Mouse (Mus musculus) gastrocnemius, adult 8-10 months (tissue): ENCODE measurements around the gene Gm4871. TPM values are rescaled to one million over a fixed set of nuclear protein-coding genes. Genes with fewer than 3 reads are reported as not detected.
"Not testable (repeated sequence)": the region's sequence is repeated elsewhere in the genome, so short reads cannot be mapped to it uniquely, and the experiment has no call there.

Experiments used
- DNase-seq, 2 experiments: peaks; one replicate each; pipeline ENCODE4 v3.0.0; 2022; ENCODE audit warnings: low spot score in 2 of 2
- total RNA-seq, 4 experiments: library from RNA; stranded (reverse); gene quantifications; 2 replicates each; pipeline ENCODE4 v1.2.4; 2022

The Gm4871 gene
- total RNA-seq = not detected

GRCm38 (mm10) chr5:145032391-145032790 is at the start of gene Gm4871:
Gene Gm4871, minus strand, starts transcription at chr5:145032754.
- not testable (repeated sequence) for DNase-seq

DNA sequence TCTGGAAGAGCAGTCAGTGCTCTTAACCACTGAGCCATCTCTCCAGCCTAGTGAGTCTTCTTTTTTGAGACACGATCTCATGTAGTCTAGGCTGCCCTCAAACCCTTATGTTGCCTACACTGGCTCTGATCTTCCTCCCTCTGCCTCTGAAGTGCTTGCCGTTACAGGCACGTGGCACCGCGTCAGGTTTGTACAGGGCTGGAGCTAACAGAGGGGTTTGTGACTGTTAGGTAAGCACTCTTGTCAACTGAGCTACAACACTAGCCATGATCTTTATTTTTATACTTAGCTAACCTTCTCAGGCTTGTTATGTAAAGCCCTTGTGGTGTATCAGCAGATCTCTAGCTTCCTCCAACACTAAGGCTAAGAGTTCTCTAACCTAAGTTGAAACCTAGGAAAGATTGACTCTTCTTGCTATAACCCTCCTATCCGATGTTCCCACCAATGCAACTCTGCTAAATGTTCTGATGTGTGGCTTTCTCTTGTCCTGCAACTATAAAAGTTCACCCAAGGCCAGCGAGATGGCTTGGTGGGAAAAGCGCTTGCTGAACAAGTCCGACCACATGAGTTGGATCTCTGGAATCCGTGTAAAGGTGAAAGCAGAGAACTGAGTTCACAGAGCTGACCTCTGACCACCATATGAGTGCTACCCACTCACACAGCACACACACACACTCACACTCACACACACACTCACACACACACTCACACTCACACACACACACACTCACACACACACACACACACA is 49.5 kb upstream of the Gm4871 start:
- DNase-seq = no peak

DNA sequence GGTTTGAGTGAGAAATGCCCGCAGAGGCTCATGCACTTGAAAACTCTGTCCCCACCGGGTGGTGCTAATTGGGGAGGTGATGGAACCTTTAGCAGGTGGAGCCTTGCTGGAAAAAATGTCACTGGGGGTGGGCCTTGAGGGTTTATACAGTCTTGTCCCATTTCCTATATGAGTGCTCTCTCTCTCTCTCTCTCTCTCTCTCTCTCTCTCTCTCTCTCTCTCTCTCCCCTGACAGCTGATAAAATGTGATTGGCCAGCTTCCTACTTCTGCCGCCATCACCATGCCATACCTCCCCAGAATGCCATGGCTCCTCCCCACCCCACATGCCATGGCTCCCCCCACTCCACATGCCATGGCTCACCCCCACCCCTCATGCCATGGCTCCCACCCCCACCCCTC is 42.5 kb upstream of the Gm4871 start:
- no peak for DNase-seq

- no peak for DNase-seq
These were observed 38.8 kb upstream of the Gm4871 start for GRCm38 (mm10) chr5:145071342-145071741.

- peak; percentile 11 to 17 for DNase-seq
These were observed 37.2 kb upstream of the Gm4871 start for GRCm38 (mm10) chr5:145069707-145070106.

GRCm38 (mm10) chr5:145068863-145069262 is 36.3 kb upstream of the Gm4871 start:
- DNase-seq = no peak

DNA sequence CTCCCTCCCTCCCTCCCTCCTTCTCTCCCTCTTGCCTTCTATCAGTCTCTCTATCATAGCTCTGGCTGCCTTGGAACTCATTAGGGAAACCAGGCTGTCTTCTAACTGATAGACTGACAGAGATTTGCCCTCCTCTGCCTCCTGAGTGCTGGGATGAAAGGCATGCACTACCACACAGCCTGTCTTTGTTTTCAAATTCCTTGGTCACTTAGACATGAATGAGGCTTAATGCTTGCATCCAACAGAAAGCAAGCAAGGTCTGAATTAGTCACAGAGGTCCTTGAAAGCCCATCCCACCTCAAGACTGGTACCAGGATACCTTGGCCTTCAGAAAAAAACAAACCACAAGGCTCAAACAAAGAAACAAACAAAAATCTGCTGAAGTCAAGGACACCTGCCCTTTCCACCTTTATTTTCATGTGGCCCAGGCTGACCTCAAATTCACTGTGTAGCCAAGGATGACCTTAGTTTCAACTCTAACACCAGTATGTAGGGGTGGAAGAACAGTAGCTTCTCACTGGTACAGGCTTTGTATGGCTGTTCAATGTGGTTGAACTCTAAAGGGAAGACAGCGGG is 32.3 kb upstream of the Gm4871 start:
- no peak for DNase-seq

- DNase-seq = no peak
These were observed 27.0 kb upstream of the Gm4871 start for GRCm38 (mm10) chr5:145059524-145059923.

DNA sequence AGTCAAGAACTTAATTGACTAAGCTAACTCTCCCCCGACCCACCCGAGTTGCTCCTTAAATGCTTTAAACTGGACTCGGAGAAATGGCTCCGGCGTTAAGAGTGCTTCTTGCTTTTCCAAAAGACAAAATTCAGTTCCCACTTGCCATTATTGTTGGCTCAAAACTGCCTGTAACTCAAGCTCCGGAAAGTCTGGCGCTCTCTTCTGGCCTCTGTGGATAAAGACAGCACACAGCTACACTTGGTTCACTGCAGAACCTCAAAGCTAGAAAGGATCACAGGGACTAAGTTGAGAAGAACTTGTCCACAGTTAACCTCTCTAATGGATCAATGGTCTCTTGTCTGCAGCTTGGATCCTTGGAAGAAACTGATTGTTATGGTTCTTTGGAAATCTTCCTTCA is 26.2 kb upstream of the Gm4871 start:
- no peak for DNase-seq

GRCm38 (mm10) chr5:145057907-145058306 is 25.4 kb upstream of the Gm4871 start:
- DNase-seq = no peak

GRCm38 (mm10) chr5:145054187-145054586 is 21.6 kb upstream of the Gm4871 start:
- DNase-seq = not testable (repeated sequence)

- not testable (repeated sequence) for DNase-seq
These were observed 10.1 kb upstream of the Gm4871 start, which contains the start of gene 1700018F24Rik for GRCm38 (mm10) chr5:145042690-145043089. Gene 1700018F24Rik, plus strand, starts transcription at chr5:145042990.

- no peak for DNase-seq
These were observed 9.1 kb upstream of the Gm4871 start for GRCm38 (mm10) chr5:145041628-145042027.

- DNase-seq = not testable (repeated sequence)
These were observed 2.1 kb downstream of the Gm4871 start for GRCm38 (mm10) chr5:145030476-145030875.

GRCm38 (mm10) chr5:145020712-145021111 is 11.8 kb downstream of the Gm4871 start:
- DNase-seq = not testable (repeated sequence)

DNA sequence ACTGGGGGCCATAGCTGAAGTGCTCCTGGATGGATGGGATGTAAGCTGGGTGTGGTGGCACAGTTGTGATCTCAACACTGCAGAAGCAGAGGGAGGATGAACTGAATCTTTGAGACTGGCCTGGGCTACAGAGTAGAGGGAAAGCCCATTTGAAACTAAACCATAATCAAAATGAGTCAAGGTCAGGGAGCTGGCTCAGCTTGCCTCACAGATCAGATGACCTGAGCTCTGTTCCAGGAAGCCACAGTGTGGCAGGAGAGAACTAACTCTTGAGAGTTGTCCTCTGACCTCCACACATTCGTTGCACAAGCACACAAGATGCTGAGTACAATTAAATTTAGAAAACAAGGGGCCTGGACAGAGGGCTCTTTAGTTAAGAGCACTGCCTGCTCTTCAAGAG is 12.3 kb downstream of the Gm4871 start:
- not testable (repeated sequence) for DNase-seq

DNA sequence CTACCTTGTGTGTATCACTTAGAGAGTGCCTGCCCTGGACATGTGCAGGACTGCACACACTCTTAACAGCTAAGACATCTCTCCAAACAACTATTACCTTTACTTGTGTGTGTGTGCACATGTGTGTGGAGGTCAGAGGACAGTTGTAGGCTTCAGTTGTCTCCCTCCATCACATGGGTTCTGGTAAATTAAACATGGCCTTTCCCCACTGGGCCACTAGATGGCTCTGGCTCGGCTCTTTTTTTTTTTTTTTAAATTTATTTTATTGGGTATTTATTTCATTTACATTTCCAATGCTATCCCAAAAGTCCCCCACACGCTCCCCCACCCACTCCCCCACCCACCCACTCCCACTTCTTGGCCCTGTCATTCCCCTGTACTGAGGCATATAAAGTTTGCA is 15.8 kb downstream of the Gm4871 start:
- not testable (repeated sequence) for DNase-seq

GRCm38 (mm10) chr5:145014278-145014677 is 18.3 kb downstream of the Gm4871 start:
- DNase-seq = no peak

DNA sequence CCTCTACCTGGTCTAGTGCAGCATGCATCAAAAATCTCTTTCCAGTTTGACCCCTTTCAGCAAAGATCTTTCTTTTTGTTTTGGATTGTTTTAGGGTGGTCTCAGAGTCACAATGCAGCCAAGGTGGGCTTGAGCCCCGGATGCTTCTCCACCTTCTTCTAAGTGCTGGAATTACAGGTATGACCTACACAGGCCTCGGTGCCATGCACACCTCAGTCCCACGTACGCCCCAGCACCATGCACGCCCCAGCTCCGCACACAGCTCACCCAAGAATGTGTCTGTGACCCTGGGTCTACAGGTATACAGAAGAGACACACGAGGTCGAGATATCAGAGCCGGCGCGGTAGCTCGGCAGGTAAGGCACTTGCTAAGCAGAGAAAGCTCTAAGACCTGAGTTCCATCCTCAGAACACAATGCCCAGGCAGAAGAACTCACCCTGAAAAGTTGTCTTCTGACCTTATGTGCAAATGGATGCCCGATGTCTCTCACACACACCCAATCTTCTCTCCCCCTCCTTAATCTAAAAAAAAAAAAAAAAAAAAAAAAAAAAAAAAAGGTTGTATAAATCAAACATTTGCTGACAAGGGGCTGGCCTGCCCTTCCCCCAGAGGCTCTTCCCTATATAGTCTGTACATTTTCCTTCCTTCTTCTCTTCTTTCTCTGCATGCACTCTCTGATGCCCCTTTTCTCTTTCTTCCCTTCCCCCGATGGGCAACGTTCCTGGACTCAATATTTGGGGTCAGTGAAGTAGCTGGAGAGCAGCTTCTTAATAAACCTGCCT is 23.5 kb downstream of the Gm4871 start:
- DNase-seq = no peak

GRCm38 (mm10) chr5:145005596-145005995 is 27.0 kb downstream of the Gm4871 start:
- no peak for DNase-seq

DNA sequence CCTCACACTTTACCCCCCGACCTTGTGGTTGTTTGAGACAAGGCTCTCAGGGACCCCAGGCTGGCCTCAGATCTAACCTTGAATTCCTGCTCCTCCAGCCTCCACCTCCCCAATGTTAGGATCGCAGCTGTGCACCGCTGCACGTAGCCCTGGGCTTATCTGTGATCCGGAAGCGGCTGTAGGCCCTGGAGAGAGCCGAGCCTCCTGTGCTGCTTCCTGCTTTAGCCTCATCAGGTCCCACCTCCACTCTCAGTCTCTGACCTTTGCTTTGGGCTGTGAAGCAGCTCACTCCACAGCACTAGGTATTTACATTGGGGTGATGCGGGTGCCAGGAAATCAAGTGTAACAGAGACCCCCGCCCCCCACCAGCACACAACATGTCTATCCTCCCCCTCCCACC is 28.1 kb downstream of the Gm4871 start:
- DNase-seq = no peak

- DNase-seq = no peak
These were observed 29.2 kb downstream of the Gm4871 start for GRCm38 (mm10) chr5:145003362-145003761.
